Mouse (Mus musculus) small intestine, adult 2 months (tissue): Measurements from ENCODE around the gene Syncrip.

Experiments
- CTCF ChIP-seq: fragments of 200-500 bp; IDR thresholded peaks from 2 replicates; pipeline ENCODE4 v1.5.1; 2012; ENCODE audit warnings: low read depth, mild to moderate bottlenecking, control low read depth, inconsistent platforms, low read length, moderate library complexity, mixed read lengths; ENCODE audit not compliant: insufficient replicate concordance, insufficient read length; ENCODE audit errors: extremely low read depth
- POLR2A ChIP-seq: fragments of 200-500 bp; IDR thresholded peaks from 2 replicates; pipeline ENCODE4 v1.6.1; 2012; ENCODE audit warnings: low read depth, mild to moderate bottlenecking, control low read depth, inconsistent platforms, low read length, moderate library complexity

GRCm38 (mm10) chr9:88482829-88483396 is 539 bp upstream of the Syncrip start:
- TF ChIP-seq POLR2A (no peak; the same call in 1 of the 2 replicates), CTCF (no peak)
